Mouse (Mus musculus) G1E-ER4 (cell line): ENCODE measurements around the gene Clstn2. TPM values are rescaled to one million over a fixed set of nuclear protein-coding genes. Genes with fewer than 3 reads are reported as not detected.

ENCODE experiments used
- GATA1 ChIP-seq: IDR thresholded peaks from one replicate; pipeline ENCODE4 v1.8.0; 2012; ENCODE audit warnings: low read length, inconsistent platforms
- polyA plus RNA-seq: library from polyadenylated mRNA; stranded (reverse); fragments of >175 nt; gene quantifications from 2 replicates; pipeline ENCODE4 v1.2.3, GENCODE M21; 2012

Clstn2 gene
- polyA plus RNA-seq, 1 experiment: not detected

GRCm38 (mm10) chr9:97974801-97975347, 58.1 kb downstream of the Clstn2 start:
- TF ChIP-seq GATA1: no peak

GRCm38 (mm10) chr9:97966691-97967090, 66.3 kb downstream of the Clstn2 start:
- TF ChIP-seq GATA1: no peak

DNA sequence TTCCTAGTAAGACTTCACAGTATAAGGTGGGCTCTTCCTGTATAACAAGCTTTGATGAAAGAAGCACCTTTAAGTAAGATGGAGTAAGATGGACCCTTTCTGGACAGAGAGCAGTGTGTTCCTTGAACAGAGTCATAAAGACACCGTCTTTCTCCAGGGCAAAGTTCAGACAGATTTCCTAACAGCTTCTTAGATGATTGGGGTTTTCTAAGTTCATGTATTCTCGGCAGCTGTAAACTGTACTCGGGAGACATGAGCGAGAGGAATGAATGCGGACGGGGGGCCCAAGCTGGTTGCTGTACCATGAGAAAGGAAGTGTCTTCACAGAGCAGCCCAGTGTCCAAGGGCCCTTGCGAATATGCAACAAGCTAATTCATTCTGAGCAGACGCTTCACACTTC, 75.5 kb downstream of the Clstn2 start:
- no peak for TF ChIP-seq GATA1

DNA sequence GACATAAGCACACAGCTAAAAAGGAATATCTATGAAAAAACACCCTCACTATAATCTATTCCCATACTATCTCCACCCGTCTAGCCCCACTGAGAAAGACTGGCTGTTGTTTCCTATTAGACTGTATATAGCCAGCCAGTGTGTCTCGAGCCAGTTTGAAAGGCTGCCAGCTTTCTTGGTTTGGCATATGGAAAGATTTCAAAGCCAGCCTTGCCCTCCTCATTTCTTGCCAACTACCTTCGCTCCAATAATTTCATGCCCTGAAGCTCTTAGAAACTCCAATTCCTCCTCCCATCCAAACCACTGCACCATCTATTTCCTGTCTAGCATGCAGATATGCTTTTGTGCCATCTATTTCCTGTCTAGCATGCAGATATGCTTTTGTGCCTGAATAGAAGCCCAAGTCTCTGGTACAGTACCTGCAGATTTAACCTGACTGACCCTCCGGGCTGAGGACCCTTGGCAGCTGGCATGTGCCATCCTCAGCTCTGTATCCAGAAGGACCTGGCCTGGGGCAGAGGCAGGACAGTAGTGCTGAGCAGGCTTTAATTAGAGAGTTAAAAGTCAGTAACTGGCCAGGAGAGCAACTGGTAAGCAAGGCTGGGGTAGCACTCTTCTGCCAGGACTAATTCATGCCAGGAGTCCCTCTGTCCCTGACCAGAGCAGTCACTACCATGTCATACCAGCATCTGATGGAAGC, 76.4 kb downstream of the Clstn2 start:
- TF ChIP-seq GATA1: no peak

GRCm38 (mm10) chr9:97953746-97954359, 79.1 kb downstream of the Clstn2 start:
- TF ChIP-seq GATA1: no peak

GRCm38 (mm10) chr9:97950378-97951006, 82.5 kb downstream of the Clstn2 start:
- TF ChIP-seq GATA1: no peak

- TF ChIP-seq GATA1: no peak
These were observed 113.7 kb downstream of the Clstn2 start for GRCm38 (mm10) chr9:97919326-97919725.

DNA sequence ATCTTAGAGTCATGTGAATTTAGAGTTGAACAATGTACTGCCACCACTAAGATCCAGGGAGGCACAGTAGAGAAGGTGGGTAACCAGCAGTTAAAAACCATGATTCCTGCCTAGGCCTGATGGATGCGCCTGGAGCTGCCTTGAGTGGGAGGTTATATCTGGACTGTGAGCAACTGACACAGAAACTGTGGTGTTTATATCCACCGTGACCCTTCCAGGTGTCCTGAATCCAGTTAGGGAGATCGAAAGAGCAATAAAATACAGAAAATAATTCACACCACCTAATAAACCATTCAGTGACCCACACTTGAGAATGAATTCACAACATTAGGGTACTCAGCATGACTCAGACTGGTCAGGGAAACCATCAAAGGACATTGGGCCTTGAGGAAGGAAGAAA, 141.6 kb downstream of the Clstn2 start:
- no peak for TF ChIP-seq GATA1

DNA sequence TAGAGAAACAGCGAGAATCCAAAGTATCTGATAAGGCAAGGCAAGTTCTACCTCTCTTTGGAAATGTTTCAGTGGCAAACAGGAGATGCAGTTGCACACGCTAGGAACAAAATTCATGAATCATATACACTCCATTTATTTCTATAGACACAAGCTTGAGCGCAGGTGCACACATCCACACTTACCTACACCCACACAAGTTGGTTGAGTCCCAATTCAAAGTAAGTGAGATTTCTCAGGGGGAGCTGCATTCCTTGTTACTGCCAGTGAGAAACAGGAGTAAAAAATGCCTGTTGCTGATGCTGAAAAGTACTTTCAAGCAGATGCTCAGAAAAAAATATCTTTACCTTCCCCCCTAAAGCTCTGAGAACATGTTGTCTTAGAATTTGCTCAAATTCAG, 149.6 kb downstream of the Clstn2 start:
- TF ChIP-seq GATA1: no peak

DNA sequence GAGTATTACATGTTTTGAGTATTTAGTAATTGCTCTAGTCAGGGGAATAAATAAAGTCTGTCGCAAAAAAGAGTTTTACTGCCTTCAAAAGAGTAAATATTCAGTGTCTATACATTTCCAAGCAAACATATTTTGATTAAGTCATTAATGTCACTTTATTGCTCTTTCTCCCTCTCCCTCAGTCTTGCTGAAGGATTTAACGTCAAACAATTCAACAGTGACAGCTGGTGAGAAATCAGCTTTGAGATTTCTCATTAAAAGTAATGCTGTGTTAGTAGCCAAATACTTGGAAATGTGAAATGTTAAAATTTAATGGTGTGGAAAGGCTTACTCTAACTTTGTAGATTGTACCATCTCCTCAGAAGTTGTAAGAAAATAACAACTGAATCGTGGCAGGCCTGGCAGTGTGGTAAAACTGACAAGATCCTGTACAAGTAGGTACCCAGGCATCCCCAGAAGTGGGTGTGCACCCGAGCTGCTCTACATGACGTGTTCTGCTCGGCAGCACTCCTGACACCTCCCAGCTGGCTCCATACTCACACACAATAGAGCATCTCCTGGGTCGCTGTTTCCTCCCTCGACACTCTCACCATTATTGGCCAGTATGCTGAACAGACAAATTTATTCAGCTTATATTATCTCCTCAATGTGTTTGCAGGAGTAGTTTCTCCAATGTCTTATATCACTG, 165.8 kb downstream of the Clstn2 start:
- no peak for TF ChIP-seq GATA1

- TF ChIP-seq GATA1: no peak
These were observed 180.1 kb downstream of the Clstn2 start for GRCm38 (mm10) chr9:97852859-97853258.

DNA sequence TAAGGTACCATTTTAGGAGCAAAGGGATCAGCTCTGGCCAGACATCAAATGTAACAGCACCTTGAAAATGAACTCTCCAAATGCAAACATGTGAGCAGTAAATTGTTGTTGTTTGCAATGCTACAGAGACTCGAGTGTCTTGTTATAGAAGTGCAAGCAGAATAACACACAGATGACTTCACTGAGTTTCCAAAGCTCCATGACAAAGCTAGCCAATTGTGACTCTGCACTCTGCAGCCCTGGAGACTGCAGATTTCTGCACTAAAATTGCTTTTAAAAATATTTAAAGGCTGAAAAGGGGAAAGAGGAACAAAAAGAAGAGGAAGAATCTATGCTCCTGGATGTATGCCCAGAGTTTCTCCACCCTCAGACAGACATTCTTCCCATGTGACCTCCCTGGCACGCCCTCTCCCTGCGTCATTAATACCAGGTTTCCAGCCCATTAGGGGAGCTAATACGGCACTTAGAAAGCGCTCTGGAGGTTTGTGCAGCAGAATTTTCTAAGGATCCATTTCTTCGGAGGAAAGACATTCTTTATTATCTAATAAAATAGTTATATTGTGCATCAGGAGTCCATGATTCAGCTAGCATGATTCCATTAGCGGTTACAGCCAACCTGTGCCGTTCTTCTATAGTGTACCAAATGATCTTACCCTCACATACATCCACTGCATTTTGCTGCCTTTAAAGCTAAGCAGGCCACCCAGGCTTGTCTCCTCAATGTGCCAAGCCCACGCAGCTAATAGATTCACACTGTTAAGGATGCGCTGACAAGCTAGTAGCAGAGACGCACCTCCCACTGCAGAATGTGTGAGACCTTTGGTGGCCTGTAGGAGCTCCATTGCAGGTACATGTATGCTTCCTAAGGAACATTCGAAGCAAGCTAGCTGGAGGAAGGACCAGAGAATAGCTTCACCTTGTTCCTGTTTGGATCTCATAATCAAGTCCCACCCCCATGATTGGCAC, 184.8 kb downstream of the Clstn2 start:
- TF ChIP-seq GATA1: no peak

GRCm38 (mm10) chr9:97842054-97842453, 190.9 kb downstream of the Clstn2 start:
- TF ChIP-seq GATA1: no peak

GRCm38 (mm10) chr9:97831216-97831615, 201.8 kb downstream of the Clstn2 start:
- TF ChIP-seq GATA1: no peak

GRCm38 (mm10) chr9:97829919-97830318, 203.1 kb downstream of the Clstn2 start:
- TF ChIP-seq GATA1: no peak
